Mouse (Mus musculus) brain, embryonic 14.5 days (tissue): ENCODE measurements at regions not wholly inside any gene's neighbourhood (a gene's known extent, or its start where the extent isn't known, plus 50 kb on each side); places are given as distances from the start of the nearest gene placed in this dataset.

Source experiments
- DNase-seq: peaks from one replicate; pipeline ENCODE4 v3.0.0-alpha.2; 2011; ENCODE audit warnings: low read depth
- CTCF ChIP-seq: fragments of 200-500 bp; IDR thresholded peaks from 2 replicates; pipeline ENCODE4 v1.5.1; 2012; ENCODE audit warnings: inconsistent platforms, mild to moderate bottlenecking, moderate library complexity, borderline replicate concordance; ENCODE audit not compliant: insufficient read depth, insufficient read length; ENCODE audit errors: extremely low read depth
- POLR2A ChIP-seq: fragments of 200-500 bp; IDR thresholded peaks from 2 replicates; pipeline ENCODE4 v1.6.1; 2012; ENCODE audit warnings: mild to moderate bottlenecking, inconsistent platforms, borderline replicate concordance; ENCODE audit not compliant: poor library complexity, insufficient read depth, insufficient read length, severe bottlenecking; ENCODE audit errors: extremely low read depth

DNA sequence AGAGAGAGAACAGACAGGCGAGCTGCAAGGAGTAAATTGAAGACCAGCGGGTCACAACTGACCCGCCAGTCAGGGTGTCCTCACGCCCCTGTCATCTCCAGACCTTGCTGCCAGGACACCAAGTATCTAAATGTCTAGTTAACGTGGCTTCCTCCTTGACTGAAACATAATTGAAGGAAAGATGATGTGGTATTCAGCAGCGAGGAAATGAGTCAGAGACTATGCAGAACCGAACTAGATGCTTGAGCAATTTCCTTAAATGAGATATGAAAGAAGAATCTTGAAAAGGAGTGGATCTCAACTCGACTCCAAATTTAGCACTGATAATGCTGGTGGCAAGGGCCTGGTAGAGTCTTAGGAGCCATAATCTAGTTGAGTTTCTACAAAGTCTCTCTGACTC lies 329.3 kb upstream of the Fam92a start:
- DNase-seq = no peak

DNA sequence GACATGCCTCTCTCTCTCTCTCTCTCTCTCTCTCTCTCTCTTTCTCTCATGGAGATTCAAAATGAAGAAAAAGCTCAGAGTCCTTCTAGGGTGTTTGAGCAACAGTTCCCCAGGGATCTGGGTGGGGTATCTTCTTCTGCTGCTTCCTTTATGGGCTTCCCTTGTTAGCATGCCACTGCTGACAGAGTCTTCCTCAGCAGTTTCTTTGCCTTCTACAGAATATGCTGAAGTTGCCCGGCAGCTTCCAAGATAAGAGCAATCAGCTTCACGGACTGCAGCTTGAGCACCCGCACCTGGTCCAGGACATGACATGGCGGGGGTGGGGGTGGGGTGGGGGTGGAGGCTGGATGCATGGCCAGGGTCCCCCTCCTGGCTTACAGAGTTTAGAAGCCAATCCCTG lies 326.6 kb upstream of the Fam92a start:
- TF ChIP-seq CTCF (no peak), POLR2A (no peak)
- DNase-seq = no peak

More for the DNA sequence above, 329.3 kb upstream of the Fam92a start:
- no peak for TF ChIP-seq CTCF
- TF ChIP-seq POLR2A = no peak

- DNase-seq = no peak
- TF ChIP-seq CTCF (no peak), POLR2A (no peak)
Observed at GRCm38 (mm10) chr4:12492468-12492867, 320.7 kb upstream of the Fam92a start.

DNA sequence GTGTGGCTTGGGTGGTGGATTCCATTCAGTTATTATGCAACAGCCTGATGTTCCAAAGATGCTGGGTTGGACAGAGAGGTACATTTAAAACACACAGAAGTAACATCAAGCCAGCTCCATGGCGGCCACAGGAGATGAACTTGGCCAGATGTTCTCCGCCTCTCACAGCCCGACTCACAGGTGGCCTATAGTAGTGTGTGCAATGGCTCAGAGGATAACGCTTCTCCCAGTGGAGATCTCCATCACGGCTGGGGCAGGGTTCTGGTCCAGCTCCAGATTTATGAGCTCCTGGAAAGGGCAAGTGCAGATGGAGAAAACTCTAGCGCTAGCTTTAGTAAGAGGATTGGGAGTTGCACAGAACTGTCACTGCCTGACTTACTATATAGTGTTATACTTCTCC lies 319.5 kb upstream of the Fam92a start:
- TF ChIP-seq POLR2A (no peak), CTCF (no peak)
- DNase-seq = no peak

GRCm38 (mm10) chr4:12490066-12490465 lies 318.3 kb upstream of the Fam92a start:
- no peak for DNase-seq
- TF ChIP-seq POLR2A (no peak), CTCF (no peak)

DNA sequence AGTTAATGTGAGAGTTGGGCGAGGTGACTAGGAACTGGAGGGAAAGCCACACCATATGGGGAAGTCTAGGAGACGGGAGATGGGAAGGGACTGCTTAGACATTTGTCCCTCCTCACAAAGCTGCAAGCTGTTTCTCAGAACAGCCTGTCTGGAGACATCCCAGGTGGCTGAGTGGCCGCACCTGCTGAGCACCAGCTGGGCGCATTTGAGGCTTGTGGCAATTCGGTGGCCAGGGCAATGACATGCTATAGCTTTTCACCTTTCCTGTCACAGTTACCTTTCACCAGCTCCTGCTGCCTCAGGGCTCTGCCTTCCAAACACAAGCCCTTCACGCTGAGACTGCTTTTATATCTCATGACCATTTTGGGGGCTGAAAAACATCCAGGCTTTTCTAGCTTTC lies 317.5 kb upstream of the Fam92a start:
- peak; percentile 34 for DNase-seq
- TF ChIP-seq CTCF = no peak
- TF ChIP-seq POLR2A = no peak

GRCm38 (mm10) chr4:12481481-12481880 lies 309.7 kb upstream of the Fam92a start:
- TF ChIP-seq POLR2A (no peak), CTCF (no peak)
- no peak for DNase-seq

GRCm38 (mm10) chr4:12476717-12477116 lies 304.9 kb upstream of the Fam92a start:
- TF ChIP-seq CTCF (no peak), POLR2A (no peak)
- DNase-seq = peak; percentile 68

GRCm38 (mm10) chr4:12474981-12475568 lies 303.3 kb upstream of the Fam92a start:
- TF ChIP-seq CTCF (no peak), POLR2A (no peak)
- peak; percentile 90 for DNase-seq

DNA sequence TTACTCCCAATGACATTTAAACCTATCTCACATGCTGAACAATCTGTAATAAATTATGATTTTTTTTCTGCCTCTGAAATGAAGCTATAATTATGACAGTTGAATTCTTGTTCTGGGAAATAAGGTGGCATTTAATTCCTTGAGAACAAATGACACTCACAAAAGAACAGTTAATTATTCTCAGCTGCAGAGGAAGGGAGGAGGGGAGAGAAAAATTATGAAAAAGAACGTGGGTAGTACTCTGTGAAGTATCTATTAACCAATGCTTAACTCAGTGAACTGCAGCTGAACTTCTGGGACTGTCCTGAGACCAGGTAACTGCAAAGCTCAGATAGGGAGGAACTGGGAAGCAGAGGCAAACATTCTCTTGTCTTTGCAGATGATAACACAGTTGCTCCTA lies 302.6 kb upstream of the Fam92a start:
- peak; percentile 69 for DNase-seq

DNA sequence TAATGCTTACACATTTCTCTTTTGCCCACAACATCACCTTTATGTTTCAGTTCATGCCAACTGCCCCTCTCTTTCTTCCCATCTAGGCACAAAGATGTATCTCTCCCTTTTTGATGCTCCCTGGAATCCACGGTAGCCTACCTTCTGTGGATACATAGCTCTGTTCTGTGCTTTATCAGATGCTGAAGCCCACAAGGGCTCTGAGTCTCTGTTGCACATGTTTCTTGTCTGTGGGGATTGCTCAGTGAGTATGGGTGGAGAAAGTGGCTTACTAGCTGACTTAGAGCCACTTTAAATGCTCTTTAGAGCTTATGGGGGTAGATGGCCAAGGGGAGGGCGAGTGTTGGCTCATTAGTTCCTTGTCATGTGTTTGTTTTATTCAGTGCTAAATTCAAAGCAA lies 289.9 kb upstream of the Fam92a start:
- DNase-seq = peak; percentile 12
- TF ChIP-seq POLR2A = no peak

More for the DNA sequence above, 302.6 kb upstream of the Fam92a start:
- TF ChIP-seq CTCF = no peak
- TF ChIP-seq POLR2A = no peak

DNA sequence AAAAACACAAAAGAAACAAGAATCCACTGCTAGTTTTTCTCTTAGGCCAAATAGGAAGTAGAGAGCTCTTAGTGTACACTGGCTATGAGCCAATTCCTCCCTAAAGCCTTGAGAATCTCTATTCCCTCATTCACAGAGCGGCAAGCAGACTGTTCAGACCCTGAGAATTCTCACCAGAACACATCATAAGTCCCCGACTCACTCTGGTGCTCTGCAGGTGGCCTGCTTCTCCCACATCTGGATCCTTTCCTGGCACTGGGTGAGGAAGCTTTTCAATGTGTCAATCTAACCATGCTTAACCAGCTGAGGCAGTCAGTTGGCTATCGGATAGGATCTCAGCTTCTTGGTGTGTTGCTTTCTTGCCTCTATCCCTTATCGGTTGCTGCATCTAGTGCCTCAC lies 289.4 kb upstream of the Fam92a start:
- no peak for TF ChIP-seq CTCF
- no peak for TF ChIP-seq POLR2A
- DNase-seq = peak; percentile 80
